Mouse (Mus musculus) fat pad, adult 2 months (tissue): ENCODE measurements around the gene Peg3.
"Not testable (repeated sequence)": the region's sequence is repeated elsewhere in the genome, so short reads cannot be mapped to it uniquely, and the experiment has no call there.

Experiments used
- DNase-seq: peaks from one replicate; pipeline ENCODE4 v3.0.0-alpha.2; 2011; ENCODE audit warnings: low read depth, low spot score; ENCODE audit errors: extremely low read depth

The Peg3 gene

DNA sequence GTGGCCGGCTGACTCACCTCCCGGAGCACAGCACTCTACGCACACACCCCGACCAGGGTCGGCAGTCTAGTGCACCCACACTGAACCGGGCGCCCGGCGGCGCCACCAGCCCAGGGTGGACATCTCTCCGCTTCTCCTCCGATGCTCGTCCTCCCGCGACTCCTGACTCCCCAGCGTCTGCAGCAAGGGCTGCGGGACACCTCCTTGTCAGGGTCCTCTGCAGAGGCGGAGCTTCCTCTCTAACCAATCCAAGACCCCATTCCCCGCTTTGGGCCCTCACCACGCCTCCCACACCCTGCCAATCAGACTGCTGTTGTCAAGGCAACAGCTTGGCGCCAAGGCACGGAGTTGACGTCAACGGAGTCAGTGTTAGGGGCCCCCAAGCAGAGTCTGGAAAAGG, at the start of gene Peg3, which contains the start of gene Usp29:
TSS of gene Peg3 (minus strand) at position 191 of the 400 bp plus-strand sequence.
TSS of gene Usp29 (plus strand) at position 338 of the 400 bp plus-strand sequence.
- no peak for DNase-seq

DNA sequence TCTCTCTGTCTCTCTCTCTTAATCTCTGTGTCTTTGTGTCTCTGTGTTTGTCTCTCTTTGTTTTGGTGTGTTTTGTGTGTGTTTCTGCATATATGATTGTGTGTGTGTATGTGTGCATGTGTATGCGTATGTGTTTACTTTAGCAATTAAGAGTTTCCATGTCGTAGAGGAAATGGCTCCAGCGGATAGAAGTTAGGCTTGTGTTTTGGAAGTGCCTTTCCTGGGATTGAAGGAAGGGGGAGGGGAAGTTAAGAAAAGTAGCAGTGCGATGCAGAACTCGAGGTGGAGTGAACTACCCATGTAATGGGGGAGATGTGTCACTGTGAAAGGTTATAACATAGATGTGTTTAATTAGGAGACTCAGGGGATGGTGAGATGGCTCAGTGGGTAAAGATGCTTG, 48.9 kb upstream of the Peg3 start:
- DNase-seq: no peak

DNA sequence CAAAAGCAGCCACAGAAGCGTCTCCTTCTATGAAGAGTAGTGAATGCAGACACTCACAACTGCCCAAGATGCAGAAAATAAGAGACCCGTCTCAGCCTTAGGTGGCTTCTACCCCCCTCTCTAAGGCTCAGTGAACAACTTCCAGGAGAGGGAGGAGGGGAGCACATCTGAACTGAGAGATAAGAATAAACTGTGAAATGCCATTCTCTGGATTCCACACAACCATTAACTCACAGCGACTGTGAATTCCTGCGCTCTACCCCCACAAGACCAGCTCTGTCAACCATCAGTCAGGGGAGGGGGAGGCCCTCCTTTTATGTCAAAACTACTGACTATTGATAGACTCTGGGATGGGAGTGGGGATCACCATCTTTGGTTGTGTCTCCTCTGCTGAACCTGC, 47.5 kb upstream of the Peg3 start:
- no peak for DNase-seq

DNA sequence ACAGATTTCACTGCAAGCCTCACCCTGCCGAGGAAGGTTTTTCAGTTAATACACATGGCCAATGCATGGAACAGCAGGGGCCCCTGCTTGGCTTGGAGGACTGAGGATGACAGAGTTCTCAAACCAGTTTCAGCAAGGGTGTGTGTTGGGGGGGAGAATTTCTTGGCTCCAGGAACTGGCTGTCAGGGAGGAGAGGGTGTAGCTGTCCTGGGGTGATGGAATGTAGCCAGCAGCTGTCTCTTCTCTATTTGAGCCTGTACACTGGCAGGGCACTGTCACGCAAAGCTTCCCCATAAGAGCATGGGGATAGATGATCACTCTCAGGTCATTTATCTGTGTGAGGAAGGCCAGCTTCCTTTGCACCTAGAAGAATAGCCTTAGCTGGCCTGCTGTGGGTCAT, 46.9 kb upstream of the Peg3 start:
- no peak for DNase-seq

DNA sequence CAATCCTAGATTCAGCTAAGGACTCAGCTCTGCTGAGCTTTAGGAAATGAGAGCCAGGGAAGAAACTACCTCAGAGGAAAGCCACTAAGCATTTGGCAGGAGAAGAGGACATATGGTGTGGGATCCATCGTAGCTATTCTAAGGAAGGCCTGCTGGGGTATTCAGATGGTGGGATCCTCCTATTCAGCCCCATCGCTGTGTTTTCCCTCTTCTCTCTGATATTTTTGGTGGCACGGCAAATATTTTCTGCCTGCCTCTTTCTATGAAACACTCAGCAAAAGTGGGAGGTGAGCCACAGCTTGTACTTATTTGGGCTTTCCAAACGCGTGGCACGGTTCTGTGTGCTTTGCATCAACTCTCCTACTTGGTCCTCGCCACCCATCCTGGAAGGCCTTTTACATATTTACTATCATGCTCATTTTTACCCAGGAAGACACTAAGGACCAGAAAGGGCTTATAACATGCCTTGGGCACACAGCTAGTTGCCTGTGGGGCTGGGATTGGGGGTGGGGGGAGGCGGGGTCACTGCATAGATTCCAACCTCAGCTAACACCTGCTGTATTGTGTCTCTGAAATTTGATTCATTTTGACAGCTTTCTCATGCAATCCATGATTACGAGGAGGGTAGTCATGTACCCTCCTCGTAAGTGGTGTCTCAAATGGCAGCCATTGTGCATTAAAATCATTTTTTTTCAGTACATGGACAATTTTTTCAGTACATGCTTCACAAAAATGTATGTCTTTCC, 46.3 kb upstream of the Peg3 start:
- no peak for DNase-seq

DNA sequence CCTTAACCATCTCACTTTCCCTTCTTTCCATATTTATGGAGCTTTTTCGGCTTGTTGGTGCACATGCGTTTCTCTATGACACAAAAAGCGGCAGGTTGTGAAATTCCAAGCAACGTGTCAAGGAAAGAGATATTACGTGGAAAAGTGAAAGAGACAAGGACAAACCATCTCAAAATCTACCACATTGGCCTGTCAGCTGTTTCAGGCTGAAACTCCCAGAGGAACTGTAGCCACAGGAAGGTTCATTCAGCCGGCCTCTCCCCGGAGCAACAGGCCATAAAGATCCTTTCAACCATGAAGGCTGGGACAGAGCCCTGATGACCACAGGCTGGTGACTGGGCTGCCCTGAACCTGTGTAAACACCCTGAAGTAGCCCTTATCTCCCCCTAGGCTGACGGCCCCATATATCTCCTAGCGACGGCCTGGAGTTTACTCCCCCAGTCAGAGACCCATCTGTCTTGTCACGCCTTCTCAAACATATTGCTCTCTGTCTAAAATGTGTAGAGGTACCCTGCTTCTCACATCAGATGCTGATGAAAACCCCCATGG, 43.7 kb upstream of the Peg3 start:
- DNase-seq: not testable (repeated sequence)

DNA sequence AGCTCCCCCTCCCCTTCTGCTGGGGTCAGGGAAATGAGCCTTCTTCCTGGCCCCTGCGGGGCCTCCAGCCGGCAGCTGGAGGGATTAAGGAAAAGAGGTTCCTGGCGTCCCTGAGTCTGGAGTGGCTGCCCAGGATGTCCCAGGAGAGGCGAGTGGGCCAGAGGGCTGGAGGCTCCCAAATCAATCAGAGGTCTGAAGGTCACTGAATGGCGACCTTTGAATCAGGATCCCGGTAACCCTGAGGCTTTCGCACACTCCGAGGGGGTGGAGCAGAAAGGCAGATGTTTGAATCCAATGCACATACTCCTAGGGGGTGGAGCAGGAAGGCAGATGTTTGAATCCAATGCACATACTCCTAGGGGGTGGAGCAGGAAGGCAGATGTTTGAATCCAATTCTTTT, 40.1 kb upstream of the Peg3 start:
- no peak for DNase-seq

DNA sequence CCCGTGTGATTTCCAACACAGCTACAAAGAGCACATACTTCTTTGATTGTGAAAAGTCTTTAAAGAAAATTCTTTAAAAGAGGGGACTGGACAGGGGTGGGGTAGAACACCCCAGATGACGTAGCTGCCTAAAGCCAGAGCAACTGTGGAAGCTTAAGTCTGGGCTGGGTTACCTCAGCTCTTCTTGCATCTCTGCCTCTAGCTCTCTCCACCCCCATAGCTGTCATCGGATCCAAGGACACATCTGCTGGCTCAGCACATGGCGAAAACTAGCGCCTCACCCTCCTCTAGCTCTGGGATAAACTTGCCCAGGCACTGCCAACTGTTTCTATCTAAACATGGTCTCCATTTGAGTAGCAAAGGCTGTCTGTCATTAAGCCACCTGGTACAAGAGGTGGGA, 35.0 kb upstream of the Peg3 start:
- DNase-seq: no peak

DNA sequence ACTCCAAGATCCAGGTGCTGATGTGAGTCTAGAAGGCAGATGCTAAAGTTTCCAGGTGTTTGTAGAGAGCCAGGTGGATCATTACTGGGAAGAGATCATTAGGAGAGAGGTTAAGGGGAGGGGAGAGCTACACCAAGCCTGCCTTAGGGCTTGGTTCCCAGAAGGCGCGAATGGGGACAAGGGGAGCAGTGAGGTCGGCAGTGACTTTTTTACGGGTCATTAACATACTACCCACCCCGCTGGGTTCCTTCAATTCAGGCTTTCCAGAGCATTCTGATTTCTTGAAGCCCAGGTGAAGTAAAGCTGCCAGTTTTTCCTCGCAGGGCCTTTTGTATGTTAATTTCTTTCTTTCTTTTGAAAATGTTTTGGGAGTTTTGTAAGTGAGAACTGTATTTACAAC, 29.9 kb upstream of the Peg3 start:
- no peak for DNase-seq

DNA sequence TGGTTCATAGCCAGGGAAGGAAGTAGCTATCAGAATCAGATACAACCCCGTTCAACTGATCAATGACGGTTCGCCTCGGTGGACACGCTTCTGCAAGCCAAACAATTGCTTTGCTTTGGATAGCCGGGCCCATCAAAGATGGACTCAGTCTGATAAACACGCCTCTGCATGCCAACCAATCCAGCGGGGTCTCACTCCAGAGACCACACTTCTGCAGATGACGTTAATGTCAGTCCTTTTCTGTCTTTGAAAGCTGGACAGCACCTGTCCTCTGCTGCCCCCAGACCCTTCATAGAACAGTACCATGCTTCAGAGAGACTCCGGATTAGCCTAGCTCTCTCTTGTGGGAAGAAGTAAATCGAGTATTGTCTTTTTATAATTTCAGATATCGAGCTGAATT, 29.5 kb upstream of the Peg3 start:
- no peak for DNase-seq

DNA sequence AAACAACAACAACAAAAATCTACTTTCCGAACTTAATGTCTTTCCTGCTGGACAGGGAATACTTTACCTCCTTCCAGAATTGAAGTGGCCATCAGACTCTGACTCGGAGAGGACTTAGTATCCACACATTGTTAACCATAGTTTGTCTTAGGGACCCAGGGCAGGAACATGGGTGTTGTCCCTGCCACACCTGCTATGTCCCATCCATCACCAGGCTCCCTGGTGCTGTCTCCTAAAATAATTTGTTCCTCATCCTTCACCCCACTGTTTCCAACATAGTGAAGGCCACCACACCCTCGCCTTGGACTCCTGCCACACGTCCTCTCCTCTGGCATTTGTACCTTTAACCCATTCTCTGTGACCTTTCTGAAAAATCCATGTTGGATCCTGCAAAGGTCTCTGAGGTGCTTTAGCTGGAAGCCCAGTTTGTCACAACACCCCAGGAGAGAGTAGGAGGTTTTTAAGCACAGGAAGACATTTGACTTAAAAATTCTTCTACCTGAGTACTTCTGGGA, 26.6 kb upstream of the Peg3 start:
- DNase-seq: no peak

DNA sequence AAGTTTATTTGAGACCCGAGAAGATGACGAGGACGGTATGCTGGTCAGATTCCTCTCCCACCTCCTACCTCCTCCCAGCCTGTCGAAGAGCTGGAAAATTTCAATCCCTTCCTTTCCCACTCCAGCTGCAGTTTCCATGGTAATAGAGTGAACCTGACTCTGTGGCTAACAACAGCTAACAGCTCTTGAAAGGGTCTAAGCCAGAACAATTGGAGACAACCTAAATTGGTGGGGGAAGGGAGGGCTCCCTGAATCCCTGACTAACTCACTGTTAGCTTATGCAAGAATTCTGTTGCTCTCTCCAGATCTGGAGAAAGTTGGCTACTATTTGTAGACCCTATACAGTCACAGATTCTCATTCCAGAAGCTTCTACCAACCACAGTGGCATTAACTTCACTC, 23.2 kb upstream of the Peg3 start:
- no peak for DNase-seq

DNA sequence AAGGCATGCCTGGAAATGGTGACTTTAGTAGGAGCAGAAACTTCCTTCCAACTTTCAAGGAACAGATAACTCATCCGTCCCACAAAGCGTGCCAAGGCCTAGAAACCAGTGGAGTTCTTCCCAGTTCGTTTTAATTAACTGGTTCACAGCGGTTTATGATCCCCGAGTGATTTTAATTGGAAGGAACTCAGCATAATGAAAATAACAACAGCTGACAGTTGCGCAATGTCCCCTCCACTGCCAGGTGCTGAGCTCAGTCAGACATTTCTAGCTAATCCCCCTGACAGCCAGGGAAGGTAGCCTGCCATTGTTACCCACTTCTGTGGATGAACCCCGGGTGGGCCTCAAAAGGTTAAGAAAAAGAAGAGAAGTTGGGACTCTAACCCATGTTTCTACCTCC, 19.0 kb upstream of the Peg3 start:
- DNase-seq: peak; percentile 47

DNA sequence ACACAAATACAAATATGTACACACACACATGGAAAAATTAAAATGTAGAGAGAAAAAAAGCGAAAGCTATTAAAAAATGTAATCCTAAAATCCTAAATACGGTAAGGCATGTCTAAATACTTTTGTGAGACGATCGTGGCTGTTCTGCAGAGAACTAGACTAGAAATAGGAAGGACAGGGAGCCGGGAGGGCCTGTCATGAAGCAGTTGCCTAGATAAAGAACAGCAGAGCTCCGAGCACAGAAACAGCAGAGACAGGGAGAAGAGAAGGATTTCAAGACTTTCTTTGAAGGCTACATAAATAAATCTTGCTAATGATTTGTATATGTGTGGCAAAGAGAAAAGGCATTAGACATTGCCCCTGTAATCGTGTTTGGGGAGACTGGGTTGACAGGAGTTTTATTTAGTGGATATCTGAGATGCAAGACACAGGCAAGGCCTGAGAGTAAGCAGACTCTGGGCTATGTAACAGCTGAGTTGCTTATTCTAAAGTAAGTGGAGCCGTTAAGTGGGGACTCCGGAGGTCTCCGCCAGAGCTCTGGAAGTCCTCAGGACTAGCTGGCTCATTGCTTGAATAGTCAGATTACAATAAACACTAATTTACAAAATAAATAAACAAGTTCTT, 14.2 kb upstream of the Peg3 start:
- no peak for DNase-seq

DNA sequence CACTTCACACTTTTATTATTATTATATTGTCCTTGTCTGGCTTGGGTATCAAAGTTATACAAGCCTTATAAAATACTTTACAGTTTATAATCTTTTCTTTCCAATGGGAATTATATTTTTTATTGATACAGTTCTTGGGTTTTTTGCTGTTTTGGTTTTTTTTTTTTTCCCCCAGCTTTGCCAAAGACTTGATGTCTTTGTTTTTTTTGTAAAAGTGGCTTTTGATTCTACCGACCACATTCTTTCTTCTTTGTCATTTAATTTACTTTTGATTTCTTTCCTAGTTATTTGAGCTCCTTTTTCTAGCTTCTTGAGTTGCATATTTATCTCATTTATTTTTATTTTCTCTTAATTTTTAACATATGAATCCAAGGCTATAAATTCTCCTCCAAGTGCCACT, 5.8 kb upstream of the Peg3 start:
- no peak for DNase-seq

DNA sequence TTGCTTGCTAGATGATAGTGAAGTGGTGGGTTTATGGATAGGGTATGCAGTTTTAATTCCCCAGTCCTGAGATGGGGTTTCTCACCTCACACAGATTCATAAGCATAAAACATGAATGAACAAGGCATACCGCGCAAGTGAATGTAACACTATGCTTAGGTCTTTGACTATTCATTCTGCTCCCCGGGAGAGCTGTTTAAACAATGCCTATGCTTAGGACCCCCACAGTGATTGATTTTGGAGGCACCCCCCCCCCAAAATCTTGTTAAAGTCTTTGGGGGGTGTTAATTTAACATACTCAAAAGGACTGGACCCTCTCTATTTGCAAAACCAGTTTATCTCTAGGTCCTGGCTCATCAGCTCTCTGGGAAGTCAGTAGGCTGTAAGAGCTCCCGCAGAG, 1.7 kb upstream of the Peg3 start:
- DNase-seq: no peak

DNA sequence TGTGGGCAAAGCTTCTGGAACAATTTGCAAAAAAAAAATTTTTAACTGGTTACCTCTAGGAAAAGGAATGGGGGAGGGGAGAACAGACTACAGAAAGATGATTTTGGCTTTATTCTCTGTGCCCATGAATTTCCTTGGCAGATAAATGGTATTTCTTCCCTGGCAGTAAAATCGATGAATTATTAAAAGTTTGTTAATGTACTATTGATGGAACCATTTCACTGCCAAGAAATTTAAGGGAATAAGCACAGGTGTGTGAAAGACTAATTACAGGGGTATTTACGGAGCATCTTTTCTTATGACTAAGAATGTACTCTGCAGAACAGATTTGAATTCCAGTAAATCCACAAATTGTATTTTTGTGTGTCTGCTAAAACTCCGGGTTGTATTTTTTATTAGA, 1.1 kb upstream of the Peg3 start:
- no peak for DNase-seq

DNA sequence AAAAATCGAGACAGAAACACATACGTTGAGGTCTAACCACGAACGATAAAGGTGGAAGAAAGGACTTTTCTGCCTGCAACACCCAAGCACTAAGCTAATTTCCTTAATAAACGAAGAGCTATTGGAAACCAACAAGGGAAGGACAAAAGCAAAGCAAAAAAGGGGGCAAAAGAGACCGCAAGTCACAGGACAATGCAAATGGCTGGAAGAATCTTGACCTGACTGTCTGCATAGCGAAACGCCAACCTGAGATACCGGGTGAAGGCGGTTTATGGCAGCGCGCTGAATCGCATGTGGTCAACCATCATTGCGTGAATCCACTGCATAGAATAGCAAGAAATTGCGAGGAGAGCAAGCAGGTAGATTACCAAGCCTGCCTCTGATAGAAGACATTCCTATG, 570 bp upstream of the Peg3 start:
- DNase-seq: no peak

DNA sequence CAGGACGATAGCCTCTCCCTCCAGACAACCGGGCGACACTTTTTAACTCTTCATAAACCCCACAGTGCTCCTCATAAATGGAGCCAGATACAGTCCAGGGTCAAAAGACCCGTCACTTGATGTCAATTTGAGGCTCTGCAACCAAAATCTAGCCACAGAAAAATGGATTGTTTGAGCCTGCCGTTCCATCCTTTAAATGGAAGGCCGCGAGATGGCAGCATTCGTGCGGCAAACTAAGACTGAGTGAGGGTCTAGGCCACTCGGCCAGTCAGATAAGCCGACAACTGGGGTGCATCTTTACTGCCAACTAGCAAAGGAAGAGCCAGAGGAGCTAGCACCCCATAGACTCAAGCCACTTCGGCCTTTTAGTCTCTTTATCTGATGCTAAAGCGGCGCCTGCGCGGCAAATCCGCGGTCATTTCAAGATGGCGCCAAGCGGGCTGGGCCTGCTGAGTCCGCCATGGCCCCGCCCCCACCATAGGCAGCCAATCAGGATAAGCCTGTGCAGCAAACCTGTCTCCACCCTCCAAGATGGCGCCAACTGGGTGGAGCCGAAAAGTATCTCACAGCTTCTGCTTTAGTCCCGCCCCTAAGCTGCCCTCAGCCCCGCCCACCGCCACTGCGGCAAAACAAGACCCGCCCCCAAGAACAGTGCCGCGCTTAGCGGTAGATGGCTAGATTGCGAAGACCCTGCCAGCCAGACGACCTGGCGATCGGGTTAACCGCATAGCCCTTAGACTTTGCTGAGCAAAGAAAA, 992 bp downstream of the Peg3 start:
- DNase-seq: peak; percentile 52

DNA sequence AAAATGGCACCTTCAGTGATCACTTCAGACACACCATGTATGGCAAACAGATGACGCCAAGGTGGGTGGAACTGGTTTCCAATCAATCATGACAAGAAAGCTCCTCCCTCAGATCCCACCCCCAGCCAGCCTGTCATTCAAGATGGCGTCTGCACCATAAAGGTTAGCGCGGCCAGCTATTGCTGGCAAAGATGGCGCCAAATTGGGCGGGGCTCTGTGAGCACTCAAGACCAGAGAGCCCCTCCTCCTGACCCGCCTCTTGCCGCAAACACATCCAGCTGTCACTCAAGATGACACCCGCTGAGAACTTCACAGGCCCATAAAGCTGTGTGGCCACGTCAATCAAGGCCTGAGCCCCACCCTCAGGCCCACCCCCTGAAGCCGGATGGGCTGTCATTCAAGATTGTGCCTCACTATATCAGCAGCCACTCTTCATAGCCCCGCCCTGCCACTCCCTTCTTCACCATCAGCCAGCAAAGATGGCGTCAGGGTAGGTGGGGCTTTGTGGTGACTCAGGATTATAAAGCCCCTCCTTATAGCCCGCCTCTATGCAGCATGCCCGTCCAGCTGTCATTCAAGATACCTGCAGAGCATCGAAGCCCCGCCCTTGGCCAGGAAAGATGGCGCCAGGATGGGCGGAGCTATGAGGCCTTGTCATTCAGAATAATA, 1.8 kb downstream of the Peg3 start:
- peak; percentile 92 for DNase-seq
